Mouse (Mus musculus) bone marrow, adult 2 months (tissue): ENCODE measurements around the gene Lrr1.

Experiments used
- CTCF ChIP-seq: fragments of 200-500 bp; IDR thresholded peaks from 2 replicates; pipeline ENCODE4 v1.5.1; 2011; ENCODE audit warnings: low read length, control low read depth; ENCODE audit not compliant: control insufficient read depth, insufficient read depth
- POLR2A ChIP-seq: fragments of 200-500 bp; IDR thresholded peaks from 2 replicates; pipeline ENCODE4 v1.6.1; 2011; ENCODE audit warnings: low read depth, mild to moderate bottlenecking, control low read depth, low read length, borderline replicate concordance; ENCODE audit not compliant: control insufficient read depth

- no peak for TF ChIP-seq CTCF
- TF ChIP-seq POLR2A = no peak
Measured at GRCm38 (mm10) chr12:69129634-69130310, 38.8 kb upstream of the Lrr1 start.
